Mouse (Mus musculus) stomach, embryonic 14.5 days (tissue): ENCODE results near the gene St7. TPM values are rescaled to one million over a fixed set of nuclear protein-coding genes. Genes with fewer than 3 reads are reported as not detected.

Source experiments
- ATAC-seq: fragments of 200-750 bp; cut with Nextera tagmentation; 2 replicates; pipeline ENCODE4 v1.8.0; 2017; ENCODE audit warnings: low read depth, moderate TSS enrichment; ENCODE audit not compliant: insufficient number of reproducible peaks, insufficient read depth, low FRiP score
- H3K27ac ChIP-seq: fragments of 300-500 bp; sonication (generic); 2 replicates; pipeline ENCODE4 v1.5.1; 2014; ENCODE audit warnings: mild to moderate bottlenecking, low read length, moderate library complexity, mixed read lengths
- H3K27me3 ChIP-seq: fragments of 300-500 bp; sonication (generic); 2 replicates; pipeline ENCODE4 v1.6.1; 2014; ENCODE audit warnings: low read length, control low read depth, mixed read lengths; ENCODE audit not compliant: control insufficient read depth, insufficient read depth
- H3K36me3 ChIP-seq: fragments of 300-500 bp; sonication (generic); 2 replicates; pipeline ENCODE4 v1.6.1; 2014; ENCODE audit warnings: mild to moderate bottlenecking, control low read depth, low read length, moderate library complexity, mixed read lengths; ENCODE audit not compliant: control insufficient read depth, insufficient read depth
- H3K4me1 ChIP-seq: fragments of 300-500 bp; sonication (generic); 2 replicates; pipeline ENCODE4 v1.6.1; 2014; ENCODE audit warnings: low read length, control low read depth, mixed read lengths; ENCODE audit not compliant: control insufficient read depth, insufficient read depth
- H3K4me2 ChIP-seq: fragments of 300-500 bp; sonication (generic); replicated peaks from 2 replicates; pipeline ENCODE4 v1.6.1; 2014; ENCODE audit warnings: low read depth, low read length, control low read depth
- H3K4me3 ChIP-seq: fragments of 300-500 bp; sonication (generic); 2 replicates; pipeline ENCODE4 v1.5.1; 2014; ENCODE audit warnings: low read depth, low read length, control low read depth
- H3K9ac ChIP-seq: fragments of 300-500 bp; sonication (generic); replicated peaks from 2 replicates; pipeline ENCODE4 v1.6.1; 2014; ENCODE audit warnings: low read depth, mild to moderate bottlenecking, control low read depth, low read length, moderate library complexity, mixed read lengths
- H3K9me3 ChIP-seq: fragments of 300-500 bp; sonication (generic); 2 replicates; pipeline ENCODE4 v1.6.1; 2016; ENCODE audit warnings: low read depth, low read length, control low read depth; ENCODE audit not compliant: control insufficient read depth
- WGBS: fragments of 180-500 bp; shearing (Covaris S2); extraction: QIAGEN DNeasy Blood & Tissue Kit; methylation state at CpG from one replicate; pipeline ENCODE4 v1.1.7; 2014; 5-methylcytosine and 5-hydroxymethylcytosine counted together
- polyA plus RNA-seq: library from polyadenylated mRNA; unstranded; fragments of >200 nt; fragmentation: Nextera tagmentation; extraction: Ambion mirVana; gene quantifications from 2 replicates; pipeline ENCODE4 v1.2.1, GENCODE M21; 2014

St7 gene
- 26.6 and 29.9 TPM in 2 replicates for polyA plus RNA-seq

- peak within 1 kb of the TSS; percentile 56 for H3K4me2 ChIP-seq
- no peaks in the 10 kb centered on the region for H3K9me3 ChIP-seq
- peaks cover 7% of the 10 kb centered on the region for H3K4me1 ChIP-seq
- peak within 1 kb of the TSS; percentile 91 for H3K27ac ChIP-seq
- H3K4me3 ChIP-seq, result peak within 1 kb of the TSS; percentile 58
- no peaks in the 10 kb centered on the region for H3K36me3 ChIP-seq
- H3K27me3 ChIP-seq, result no peaks in the 10 kb centered on the region
- WGBS, result 52% methylated on average over 7 of the region's 7 CpGs
- no peak for ATAC-seq
- H3K9ac ChIP-seq, result peak within 1 kb of the TSS; percentile 87
Observed at GRCm38 (mm10) chr6:17692647-17693046, at the start of gene St7. St7 (plus strand) TSS chr6:17692933.

- no peak for ATAC-seq
- Histone ChIP-seq H3K9ac (no peak overlapping the region), H3K27me3 (no peaks in the 10 kb centered on the region), H3K4me2 (no peak overlapping the region), H3K27ac (no peak overlapping the region), H3K4me3 (no peak overlapping the region), H3K9me3 (no peaks in the 10 kb centered on the region), H3K4me1 (peaks cover 13% of the 10 kb centered on the region; the same call in 1 of the 2 replicates), H3K36me3 (peaks cover 10% of the 10 kb centered on the region)
- 35% methylated on average over 3 of the region's 3 CpGs for WGBS
Observed at GRCm38 (mm10) chr6:17646107-17646506, 46.6 kb upstream of the St7 start.

- Histone ChIP-seq H3K4me3 (no peak overlapping the region), H3K27me3 (no peaks in the 10 kb centered on the region), H3K9ac (no peak overlapping the region), H3K4me2 (no peak overlapping the region), H3K4me1 (no peaks in the 10 kb centered on the region), H3K36me3 (peaks cover 27% of the 10 kb centered on the region), H3K9me3 (no peaks in the 10 kb centered on the region), H3K27ac (no peak overlapping the region)
- no peak for ATAC-seq
- 78% methylated on average over 2 of the region's 2 CpGs for WGBS
Observed at GRCm38 (mm10) chr6:17652132-17652531, 40.6 kb upstream of the St7 start.

- Histone ChIP-seq H3K36me3 (peaks cover 24% of the 10 kb centered on the region), H3K27me3 (no peaks in the 10 kb centered on the region), H3K27ac (no peak overlapping the region), H3K9me3 (no peaks in the 10 kb centered on the region), H3K4me2 (no peak overlapping the region), H3K4me1 (no peaks in the 10 kb centered on the region), H3K9ac (no peak overlapping the region), H3K4me3 (no peak overlapping the region)
- ATAC-seq, result no peak
- WGBS, result 89% methylated on average over 2 of the region's 2 CpGs
Observed at GRCm38 (mm10) chr6:17655080-17655479, 37.7 kb upstream of the St7 start.

- WGBS, result 84% methylated on average over 1 of the region's 1 CpGs
- Histone ChIP-seq H3K36me3 (peaks cover 33% of the 10 kb centered on the region), H3K27me3 (no peaks in the 10 kb centered on the region), H3K4me2 (no peak overlapping the region), H3K9ac (no peak overlapping the region), H3K9me3 (no peaks in the 10 kb centered on the region), H3K4me3 (no peak overlapping the region), H3K27ac (no peak overlapping the region), H3K4me1 (no peaks in the 10 kb centered on the region)
- ATAC-seq, result no peak
Observed at GRCm38 (mm10) chr6:17657308-17657707, 35.4 kb upstream of the St7 start.

GRCm38 (mm10) chr6:17665348-17665747 is 27.4 kb upstream of the St7 start:
- no peak for ATAC-seq
- Histone ChIP-seq H3K36me3 (peaks cover 44% of the 10 kb centered on the region), H3K27ac (no peak overlapping the region), H3K4me2 (no peak overlapping the region), H3K9me3 (no peaks in the 10 kb centered on the region), H3K9ac (no peak overlapping the region), H3K4me1 (no peaks in the 10 kb centered on the region), H3K4me3 (no peak overlapping the region), H3K27me3 (no peaks in the 10 kb centered on the region)
- 94% methylated on average over 7 of the region's 7 CpGs for whole genome bisulfite sequencing

- H3K36me3 ChIP-seq, result peaks cover 44% of the 10 kb centered on the region
- no peaks in the 10 kb centered on the region for H3K27me3 ChIP-seq
- no peak overlapping the region for H3K4me3 ChIP-seq
- no peak overlapping the region for H3K9ac ChIP-seq
- no peak overlapping the region for H3K4me2 ChIP-seq
- H3K27ac ChIP-seq, result no peak overlapping the region
- no peak for ATAC-seq
- no peaks in the 10 kb centered on the region for H3K4me1 ChIP-seq
- no peaks in the 10 kb centered on the region for H3K9me3 ChIP-seq
Observed at GRCm38 (mm10) chr6:17666024-17666423, 26.7 kb upstream of the St7 start.

GRCm38 (mm10) chr6:17667813-17668212 is 24.9 kb upstream of the St7 start:
- Histone ChIP-seq H3K4me2 (no peak overlapping the region), H3K4me1 (no peaks in the 10 kb centered on the region), H3K4me3 (no peak overlapping the region), H3K36me3 (peaks cover 32% of the 10 kb centered on the region), H3K27me3 (no peaks in the 10 kb centered on the region), H3K27ac (no peak overlapping the region), H3K9me3 (no peaks in the 10 kb centered on the region), H3K9ac (no peak overlapping the region)
- ATAC-seq, result no peak
- WGBS, result 84% methylated on average over 3 of the region's 3 CpGs

GRCm38 (mm10) chr6:17668334-17668733 is 24.4 kb upstream of the St7 start:
- Histone ChIP-seq H3K9ac (no peak overlapping the region), H3K4me3 (no peak overlapping the region), H3K27ac (no peak overlapping the region), H3K4me1 (no peaks in the 10 kb centered on the region), H3K9me3 (no peaks in the 10 kb centered on the region), H3K27me3 (no peaks in the 10 kb centered on the region), H3K4me2 (no peak overlapping the region), H3K36me3 (peaks cover 27% of the 10 kb centered on the region)
- no peak for ATAC-seq
- WGBS, result 95% methylated on average over 12 of the region's 12 CpGs
